Mouse (Mus musculus) c-Kit-positive CD71-negative TER-119-negative erythroid progenitor cells, embryonic 14.5 days (primary cell): Measurements from ENCODE around the gene Zfp599.
"Not testable (repeated sequence)": the region's sequence is repeated elsewhere in the genome, so short reads cannot be mapped to it uniquely, and the experiment has no call there.

ENCODE experiments used
- DNase-seq: peaks from one replicate; pipeline ENCODE4 v3.0.0-alpha.2; 2013; ENCODE audit warnings: low read depth

Gene Zfp599

GRCm38 (mm10) chr9:22259184-22260091 is at the start of gene Zfp599:
Zfp599 (minus strand) TSS chr9:22259895.
- DNase-seq = peak; percentile 53

- not testable (repeated sequence) for DNase-seq
Measured at GRCm38 (mm10) chr9:22307920-22308262, 48.2 kb upstream of the Zfp599 start.

- DNase-seq = peak; percentile 95
Measured at GRCm38 (mm10) chr9:22307156-22307919, 47.6 kb upstream of the Zfp599 start, which contains the start of gene Zfp810. Zfp810 (minus strand) TSS chr9:22307648.

DNA sequence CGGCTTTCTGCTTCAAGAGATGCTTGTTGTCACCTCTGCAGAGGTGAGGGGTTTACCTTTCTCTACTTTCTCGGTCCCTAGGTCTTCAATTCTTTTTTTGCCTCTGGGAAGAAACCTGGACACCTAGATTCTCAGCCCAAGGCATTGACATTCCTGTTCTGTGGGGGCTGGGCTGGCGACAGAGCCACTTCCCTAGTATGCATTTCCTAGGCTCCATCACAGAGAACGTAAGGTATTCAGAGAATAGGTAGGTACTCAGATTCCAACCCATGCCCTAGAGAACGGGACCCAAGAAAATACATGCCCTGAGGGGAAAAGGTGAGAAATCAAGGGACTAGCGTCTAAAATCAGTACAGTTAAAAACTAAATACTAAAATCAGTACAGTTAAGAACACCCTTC is 47.0 kb upstream of the Zfp599 start:
- no peak for DNase-seq

DNA sequence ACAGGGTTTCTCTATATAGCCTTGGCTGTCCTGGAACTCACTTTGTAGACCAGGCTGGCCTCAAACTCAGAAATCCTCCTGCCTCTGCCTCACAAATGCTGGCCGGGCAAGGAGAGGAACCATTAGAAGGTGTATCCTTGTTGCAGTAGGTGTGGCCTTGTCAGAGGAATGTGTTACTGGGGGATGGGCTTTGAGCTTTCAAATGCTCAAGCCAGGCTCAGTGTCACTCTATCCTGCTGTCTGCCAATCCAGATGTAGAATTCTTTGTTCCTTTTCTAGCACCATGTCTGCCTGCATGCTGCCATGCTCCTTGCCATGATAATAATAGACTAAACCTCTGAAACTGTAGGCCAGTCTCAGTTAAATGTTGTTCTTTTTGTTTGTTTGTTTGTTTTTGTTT is 42.5 kb upstream of the Zfp599 start:
- no peak for DNase-seq

- no peak for DNase-seq
Measured at GRCm38 (mm10) chr9:22278733-22279132, 19.0 kb upstream of the Zfp599 start.

GRCm38 (mm10) chr9:22268886-22269285 is 9.2 kb upstream of the Zfp599 start:
- DNase-seq = no peak

- DNase-seq = no peak
Measured at GRCm38 (mm10) chr9:22262611-22263010, 2.9 kb upstream of the Zfp599 start.

DNA sequence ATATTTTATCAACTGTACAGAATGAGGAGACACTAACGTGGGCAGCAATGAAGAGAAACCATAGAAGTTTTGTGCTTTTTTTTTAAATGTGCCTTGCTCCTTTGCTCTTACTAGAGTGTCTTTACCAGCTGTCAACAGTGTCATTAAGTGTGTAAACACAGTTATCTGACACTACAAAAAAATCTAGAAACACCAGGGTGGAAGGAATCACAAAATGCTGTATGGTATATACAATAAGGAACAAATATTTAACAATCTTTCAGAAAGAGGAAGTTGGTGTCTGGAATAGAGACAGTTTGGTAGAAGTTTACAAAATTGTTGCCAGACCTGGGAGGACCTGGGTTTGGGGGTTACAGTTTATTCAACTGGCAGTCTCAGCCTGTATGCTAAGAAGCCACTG is 1.9 kb upstream of the Zfp599 start:
- DNase-seq = no peak

DNA sequence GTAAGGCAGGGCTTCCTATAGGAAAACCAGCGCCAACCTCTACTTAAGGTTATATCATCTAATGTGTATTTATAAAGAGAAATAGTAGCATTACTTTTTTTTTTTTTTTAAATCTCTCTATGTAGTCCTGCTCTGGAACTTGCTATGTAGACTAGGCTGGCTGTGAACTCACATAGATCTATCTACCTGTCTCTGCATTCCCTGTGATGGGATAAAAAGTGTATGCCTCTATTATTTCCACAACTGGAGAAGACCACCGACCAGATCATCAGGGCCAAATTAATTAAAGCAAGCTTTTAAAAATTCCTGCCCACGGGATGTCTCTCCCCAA is 362 bp upstream of the Zfp599 start:
- DNase-seq = no peak

- DNase-seq = no peak
Measured at GRCm38 (mm10) chr9:22258784-22259183, 911 bp downstream of the Zfp599 start.

DNA sequence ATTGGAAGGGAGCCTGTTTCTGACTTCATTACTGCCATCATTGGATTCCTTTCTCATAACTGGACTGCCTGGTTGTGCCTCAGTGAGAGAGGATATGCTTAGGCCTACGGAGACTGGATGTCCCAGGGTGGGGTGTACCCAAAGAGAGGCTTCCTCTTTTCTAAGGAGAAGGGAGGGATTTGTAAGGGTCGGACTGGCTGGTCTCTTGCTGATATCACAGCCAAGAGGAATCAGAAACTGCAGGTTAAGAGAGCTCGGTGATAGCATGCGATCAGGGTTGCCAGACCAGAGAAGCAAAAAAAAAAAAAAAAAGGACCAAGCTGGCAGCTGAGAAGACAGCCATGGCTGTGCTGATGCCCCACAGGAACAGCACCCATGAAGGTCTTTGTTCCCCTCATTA is 3.1 kb downstream of the Zfp599 start:
- DNase-seq = no peak

- no peak for DNase-seq
Measured at GRCm38 (mm10) chr9:22244242-22244641, 15.5 kb downstream of the Zfp599 start.

DNA sequence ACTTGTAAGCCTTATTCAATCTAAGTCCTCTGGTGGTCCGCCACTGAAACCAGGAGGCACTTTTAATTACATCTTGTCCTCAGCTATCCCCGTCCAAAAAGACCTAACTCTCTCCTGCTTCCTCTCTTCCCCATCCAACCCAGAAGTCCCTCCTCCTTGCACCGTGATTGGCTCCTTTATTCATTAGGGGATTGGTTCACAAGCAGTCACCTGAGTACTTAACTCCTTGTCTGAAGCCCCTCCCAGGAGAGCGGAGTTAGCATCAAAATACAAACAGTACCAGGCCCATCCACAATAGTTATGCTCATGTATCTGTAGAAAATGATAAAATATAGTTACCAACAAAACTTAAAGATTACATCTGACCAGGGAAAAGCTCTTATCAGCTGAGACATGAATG is 19.7 kb downstream of the Zfp599 start:
- DNase-seq = no peak

GRCm38 (mm10) chr9:22230556-22230955 is 29.1 kb downstream of the Zfp599 start:
- DNase-seq = no peak

- DNase-seq = no peak
Measured at GRCm38 (mm10) chr9:22230061-22230460, 29.6 kb downstream of the Zfp599 start.

- no peak for DNase-seq
Measured at GRCm38 (mm10) chr9:22229386-22230026, 30.2 kb downstream of the Zfp599 start.

- DNase-seq = no peak
Measured at GRCm38 (mm10) chr9:22226846-22227245, 32.8 kb downstream of the Zfp599 start.

- not testable (repeated sequence) for DNase-seq
Measured at GRCm38 (mm10) chr9:22226389-22226673, 33.4 kb downstream of the Zfp599 start.

- peak; percentile 99 for DNase-seq
Measured at GRCm38 (mm10) chr9:22225581-22226388, 33.9 kb downstream of the Zfp599 start, which contains the start of gene Zfp809. Zfp809 (plus strand) TSS chr9:22225714.

DNA sequence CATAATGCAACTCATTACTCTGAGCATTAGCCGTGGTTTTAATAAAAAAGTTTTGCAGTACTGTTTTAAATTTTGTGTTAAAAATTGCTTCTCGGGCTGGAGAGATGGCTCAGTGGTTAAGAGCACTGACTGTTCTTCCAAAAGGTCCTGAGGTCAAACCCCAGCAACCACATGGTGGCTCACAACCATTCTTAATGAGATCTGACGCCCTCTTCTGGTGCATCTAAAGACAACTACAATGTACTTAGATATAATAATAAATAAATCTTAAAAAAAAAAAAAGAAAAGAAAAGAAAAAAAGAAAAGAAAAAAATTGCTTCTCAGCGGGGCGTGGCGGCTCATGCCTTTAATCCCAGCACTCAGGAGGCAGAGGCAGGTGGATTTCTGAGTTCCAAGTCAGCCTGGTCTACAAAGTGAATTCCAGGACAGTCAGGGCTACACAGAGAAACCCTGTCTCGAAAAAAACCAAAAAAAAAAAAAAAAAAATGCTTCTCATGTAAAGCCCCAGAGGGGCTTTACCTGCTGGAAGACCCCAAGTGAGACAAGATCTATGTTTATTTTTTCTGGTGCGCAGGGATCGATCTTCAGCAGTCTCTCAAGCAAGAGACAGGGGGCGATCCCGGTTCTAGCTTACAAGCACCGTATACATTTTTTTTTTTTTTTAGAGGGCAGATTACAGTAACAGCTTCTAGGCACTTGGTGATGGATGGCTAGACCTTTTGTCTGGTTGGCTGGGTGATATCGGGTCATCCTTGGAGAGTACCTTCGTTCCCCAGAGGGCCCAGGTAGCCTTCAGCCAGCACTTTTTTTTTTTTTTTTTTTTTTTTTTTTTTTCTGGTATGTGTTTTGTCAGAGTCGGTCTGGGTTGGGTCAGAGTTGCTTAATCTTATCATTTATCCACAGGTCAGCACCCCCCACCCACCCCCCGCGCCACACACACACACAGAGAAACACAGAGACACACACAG is 34.9 kb downstream of the Zfp599 start:
- peak; percentile 31 for DNase-seq
